Mouse (Mus musculus) heart, embryonic 11.5 days (tissue): ENCODE results near the gene Cenpl. TPM values are rescaled to one million over a fixed set of nuclear protein-coding genes. Genes with fewer than 3 reads are reported as not detected.

Source experiments
- ATAC-seq: fragments of 200-750 bp; cut with Nextera tagmentation; replicated peaks from 2 replicates; pipeline ENCODE4 v1.8.0; 2017; ENCODE audit warnings: moderate library complexity; ENCODE audit not compliant: insufficient number of reproducible peaks, low FRiP score, low TSS enrichment
- H3K27ac ChIP-seq: fragments of 300-500 bp; sonication (generic); 2 replicates; pipeline ENCODE4 v1.5.1; 2014; ENCODE audit warnings: mild to moderate bottlenecking, low read depth, low read length
- H3K27me3 ChIP-seq: fragments of 300-500 bp; sonication (generic); 2 replicates; pipeline ENCODE4 v1.6.1; 2014; ENCODE audit warnings: mild to moderate bottlenecking, low read length, mixed read lengths; ENCODE audit not compliant: control insufficient read depth, insufficient read depth
- H3K36me3 ChIP-seq: fragments of 300-500 bp; sonication (generic); 2 replicates; pipeline ENCODE4 v1.6.1; 2014; ENCODE audit warnings: mild to moderate bottlenecking, low read length, moderate library complexity, mixed read lengths; ENCODE audit not compliant: control insufficient read depth, insufficient read depth
- H3K4me1 ChIP-seq: fragments of 300-500 bp; sonication (generic); 2 replicates; pipeline ENCODE4 v1.6.1; 2014; ENCODE audit warnings: low read length; ENCODE audit not compliant: control insufficient read depth, insufficient read depth
- H3K4me2 ChIP-seq: fragments of 300-500 bp; sonication (generic); 2 replicates; pipeline ENCODE4 v1.6.1; 2014; ENCODE audit warnings: mild to moderate bottlenecking, moderate library complexity
- H3K4me3 ChIP-seq: fragments of 300-500 bp; sonication (generic); 2 replicates; pipeline ENCODE4 v1.5.1; 2014; ENCODE audit warnings: low read depth, low read length
- H3K9ac ChIP-seq: fragments of 300-500 bp; sonication (generic); 2 replicates; pipeline ENCODE4 v1.6.1; 2014; ENCODE audit warnings: mild to moderate bottlenecking, low read depth, low read length, moderate library complexity
- H3K9me3 ChIP-seq: fragments of 300-500 bp; sonication (generic); replicated peaks from 2 replicates; pipeline ENCODE4 v1.6.1; 2016; ENCODE audit warnings: low read length; ENCODE audit not compliant: control insufficient read depth
- WGBS: fragments of 180-500 bp; shearing (Covaris S2); extraction: QIAGEN DNeasy Blood & Tissue Kit; methylation state at CpG from one replicate; pipeline ENCODE4 v1.1.7; 2014; ENCODE audit not compliant: insufficient replicate concordance; 5-methylcytosine and 5-hydroxymethylcytosine counted together
- polyA plus RNA-seq: library from polyadenylated mRNA; unstranded; fragments of >200 nt; fragmentation: Nextera tagmentation; extraction: Ambion mirVana; gene quantifications from 2 replicates; pipeline ENCODE4 v1.2.1, GENCODE M21; 2014

Cenpl gene
- polyA plus RNA-seq, 1 experiment from 2014 or later = 24.8 TPM

GRCm38 (mm10) chr1:161038968-161039721, 31.4 kb upstream of the Cenpl start:
- Histone ChIP-seq H3K36me3 (peaks cover 21% of the 10 kb centered on the region), H3K9ac (0 out of 2 replicates have a peak overlapping the region, but pooled peaks have one; percentile 43), H3K4me2 (no peak overlapping the region), H3K4me3 (no peak overlapping the region), H3K27me3 (no peaks in the 10 kb centered on the region), H3K4me1 (peaks cover 10% of the 10 kb centered on the region; the same call in 1 of the 2 replicates), H3K9me3 (no peaks in the 10 kb centered on the region), H3K27ac (peak overlapping the region; percentile 35; the same call in 1 of the 2 replicates)
- WGBS = 11% methylated on average over 3 of the region's 3 CpGs
- no peak for ATAC-seq

- no peak overlapping the region for H3K4me2 ChIP-seq
- 9% methylated on average over 3 of the region's 3 CpGs for WGBS
- no peaks in the 10 kb centered on the region for H3K9me3 ChIP-seq
- H3K9ac ChIP-seq = no peak overlapping the region; the same call in 1 of the 2 replicates
- peak overlapping the region; percentile 65 for H3K27ac ChIP-seq
- no peaks in the 10 kb centered on the region for H3K27me3 ChIP-seq
- peaks cover 10% of the 10 kb centered on the region; the same call in 1 of the 2 replicates for H3K4me1 ChIP-seq
- no peak overlapping the region for H3K4me3 ChIP-seq
- peaks cover 21% of the 10 kb centered on the region for H3K36me3 ChIP-seq
- peak; percentile 39 for ATAC-seq
These were observed 30.6 kb upstream of the Cenpl start for GRCm38 (mm10) chr1:161039741-161040425.

GRCm38 (mm10) chr1:161040426-161040770, 30.1 kb upstream of the Cenpl start:
- Histone ChIP-seq H3K4me1 (peaks cover 10% of the 10 kb centered on the region; the same call in 1 of the 2 replicates), H3K4me3 (no peak overlapping the region), H3K36me3 (peaks cover 22% of the 10 kb centered on the region), H3K9me3 (no peaks in the 10 kb centered on the region), H3K9ac (no peak overlapping the region), H3K27me3 (no peaks in the 10 kb centered on the region), H3K4me2 (no peak overlapping the region), H3K27ac (peak overlapping the region; percentile 65; the same call in 1 of the 2 replicates)
- no peak for ATAC-seq
- 73% methylated on average over 1 of the region's 1 CpGs for WGBS

- Histone ChIP-seq H3K27me3 (no peaks in the 10 kb centered on the region), H3K4me3 (no peak overlapping the region), H3K4me2 (no peak overlapping the region), H3K9me3 (no peaks in the 10 kb centered on the region), H3K9ac (no peak overlapping the region), H3K36me3 (peaks cover 23% of the 10 kb centered on the region), H3K27ac (no peak overlapping the region), H3K4me1 (peaks cover 10% of the 10 kb centered on the region; the same call in 1 of the 2 replicates)
- ATAC-seq = no peak
These were observed 29.7 kb upstream of the Cenpl start for GRCm38 (mm10) chr1:161040855-161041254.

GRCm38 (mm10) chr1:161041261-161042020, 29.1 kb upstream of the Cenpl start:
- Histone ChIP-seq H3K4me3 (no peak overlapping the region), H3K4me2 (no peak overlapping the region), H3K27me3 (no peaks in the 10 kb centered on the region), H3K36me3 (peaks cover 22% of the 10 kb centered on the region), H3K9ac (no peak overlapping the region), H3K9me3 (no peaks in the 10 kb centered on the region), H3K4me1 (peaks cover 10% of the 10 kb centered on the region; the same call in 1 of the 2 replicates), H3K27ac (no peak overlapping the region)
- no peak for ATAC-seq
- WGBS = 94% methylated on average over 7 of the region's 7 CpGs

GRCm38 (mm10) chr1:161046972-161047371, 23.5 kb upstream of the Cenpl start:
- Histone ChIP-seq H3K4me3 (no peak overlapping the region), H3K36me3 (0 out of 2 replicates have a peak, but pooled peaks cover 2% of the 10 kb centered on the region), H3K4me2 (no peak overlapping the region), H3K9ac (no peak overlapping the region), H3K27ac (peak overlapping the region; percentile 29; the same call in 1 of the 2 replicates), H3K27me3 (no peaks in the 10 kb centered on the region), H3K4me1 (no peaks in the 10 kb centered on the region), H3K9me3 (no peaks in the 10 kb centered on the region)
- 68% methylated on average over 3 of the region's 3 CpGs for WGBS
- ATAC-seq = no peak

- no peak overlapping the region for H3K4me3 ChIP-seq
- no peaks in the 10 kb centered on the region for H3K9me3 ChIP-seq
- no peak overlapping the region for H3K9ac ChIP-seq
- no peak overlapping the region for H3K4me2 ChIP-seq
- H3K27ac ChIP-seq = no peak overlapping the region
- H3K27me3 ChIP-seq = no peaks in the 10 kb centered on the region
- H3K36me3 ChIP-seq = no peaks in the 10 kb centered on the region
- ATAC-seq = no peak
- H3K4me1 ChIP-seq = no peaks in the 10 kb centered on the region
- WGBS = 90% methylated on average over 1 of the region's 1 CpGs
These were observed 13.3 kb upstream of the Cenpl start for GRCm38 (mm10) chr1:161057164-161057563.

GRCm38 (mm10) chr1:161063351-161063750, 7.2 kb upstream of the Cenpl start:
- Histone ChIP-seq H3K9ac (no peak overlapping the region), H3K36me3 (no peaks in the 10 kb centered on the region), H3K4me3 (no peak overlapping the region), H3K27ac (no peak overlapping the region), H3K4me1 (no peaks in the 10 kb centered on the region), H3K27me3 (no peaks in the 10 kb centered on the region), H3K4me2 (no peak overlapping the region), H3K9me3 (no peaks in the 10 kb centered on the region)
- ATAC-seq = no peak
- 80% methylated on average over 1 of the region's 1 CpGs for WGBS
